Mouse (Mus musculus) retina, postnatal 7 days (tissue): ENCODE measurements at regions not wholly inside any gene's neighbourhood (a gene's known extent, or its start where the extent isn't known, plus 50 kb on each side); places are given as distances from the start of the nearest gene placed in this dataset.

Experiments
- DNase-seq: peaks from one replicate; pipeline ENCODE4 v3.0.0-alpha.2; 2012; ENCODE audit warnings: low read depth, low spot score

- no peak for DNase-seq
These were observed 224.7 kb upstream of the Nfe2l3 start for GRCm38 (mm10) chr6:51207587-51208361.

- peak; percentile 86 for DNase-seq
These were observed 223.6 kb upstream of the Nfe2l3 start for GRCm38 (mm10) chr6:51208660-51209396.

- DNase-seq: no peak
These were observed 221.1 kb upstream of the Nfe2l3 start for GRCm38 (mm10) chr6:51211418-51211817.

- DNase-seq: no peak
These were observed 220.3 kb upstream of the Nfe2l3 start for GRCm38 (mm10) chr6:51212216-51212615.

GRCm38 (mm10) chr6:51215371-51215770 lies 217.1 kb upstream of the Nfe2l3 start:
- DNase-seq: no peak

GRCm38 (mm10) chr6:51216472-51216871 lies 216.0 kb upstream of the Nfe2l3 start:
- DNase-seq: no peak

- no peak for DNase-seq
These were observed 212.8 kb upstream of the Nfe2l3 start for GRCm38 (mm10) chr6:51219691-51220090.

GRCm38 (mm10) chr6:51220778-51221177 lies 211.7 kb upstream of the Nfe2l3 start:
- DNase-seq: no peak

GRCm38 (mm10) chr6:51236077-51236740 lies 196.3 kb upstream of the Nfe2l3 start:
- no peak for DNase-seq

GRCm38 (mm10) chr6:51240039-51240438 lies 192.4 kb upstream of the Nfe2l3 start:
- DNase-seq: no peak

GRCm38 (mm10) chr6:51250233-51250632 lies 182.2 kb upstream of the Nfe2l3 start:
- no peak for DNase-seq

GRCm38 (mm10) chr6:51251432-51251831 lies 181.0 kb upstream of the Nfe2l3 start:
- DNase-seq: no peak

- DNase-seq: no peak
These were observed 179.7 kb upstream of the Nfe2l3 start for GRCm38 (mm10) chr6:51252721-51253120.

- no peak for DNase-seq
These were observed 175.8 kb upstream of the Nfe2l3 start for GRCm38 (mm10) chr6:51256631-51257030.

GRCm38 (mm10) chr6:51257524-51257923 lies 174.9 kb upstream of the Nfe2l3 start:
- no peak for DNase-seq

GRCm38 (mm10) chr6:51258304-51258703 lies 174.2 kb upstream of the Nfe2l3 start:
- no peak for DNase-seq

- no peak for DNase-seq
These were observed 168.9 kb upstream of the Nfe2l3 start for GRCm38 (mm10) chr6:51263595-51263994.

GRCm38 (mm10) chr6:51265329-51265728 lies 167.1 kb upstream of the Nfe2l3 start:
- no peak for DNase-seq

- DNase-seq: no peak
These were observed 165.7 kb upstream of the Nfe2l3 start for GRCm38 (mm10) chr6:51266721-51267120.

- DNase-seq: no peak
These were observed 164.6 kb upstream of the Nfe2l3 start for GRCm38 (mm10) chr6:51267888-51268287.

- DNase-seq: no peak
These were observed 163.5 kb upstream of the Nfe2l3 start for GRCm38 (mm10) chr6:51268931-51269330.

GRCm38 (mm10) chr6:51269617-51270016 lies 162.9 kb upstream of the Nfe2l3 start:
- DNase-seq: no peak
